Mouse (Mus musculus) MN1 (cell line): ENCODE measurements around the gene Vmn2r77.
"Not testable (repeated sequence)": the region's sequence is repeated elsewhere in the genome, so short reads cannot be mapped to it uniquely, and the experiment has no call there.

Experiments
- DNase-seq: peaks from one replicate; pipeline ENCODE4 v3.0.0-alpha.2; 2016; ENCODE audit warnings: low spot score

Gene Vmn2r77

GRCm38 (mm10) chr7:86794727-86795126, at the start of gene Vmn2r77:
Vmn2r77 (plus strand) TSS chr7:86795027.
- no peak for DNase-seq

- no peak for DNase-seq
Observed at GRCm38 (mm10) chr7:86760751-86761150, 34.1 kb upstream of the Vmn2r77 start.

- no peak for DNase-seq
Observed at GRCm38 (mm10) chr7:86764628-86765027, 30.2 kb upstream of the Vmn2r77 start.

- no peak for DNase-seq
Observed at GRCm38 (mm10) chr7:86771621-86772020, 23.2 kb upstream of the Vmn2r77 start.

- no peak for DNase-seq
Observed at GRCm38 (mm10) chr7:86775617-86776325, 19.1 kb upstream of the Vmn2r77 start, which contains the start of gene Folh1. Folh1 (minus strand) TSS chr7:86775943.

- not testable (repeated sequence) for DNase-seq
Observed at GRCm38 (mm10) chr7:86815241-86815640, 20.4 kb downstream of the Vmn2r77 start.

- not testable (repeated sequence) for DNase-seq
Observed at GRCm38 (mm10) chr7:86815716-86816115, 20.9 kb downstream of the Vmn2r77 start.

GRCm38 (mm10) chr7:86816466-86816865, 21.6 kb downstream of the Vmn2r77 start:
- DNase-seq, result no peak
